Mouse (Mus musculus): ENCODE data around the gene Mrpl24. TPM values are rescaled to one million over a fixed set of nuclear protein-coding genes. Genes with fewer than 3 reads are reported as not detected.

The Mrpl24 gene
- total RNA-seq, 2 experiments from 2014 or later = 53.6 to 53.7 TPM

GRCm38 (mm10) chr3:87972203-87972664 is 52.9 kb downstream of the Mrpl24 start:
- peak in 1 of 2 experiments; percentile 24 for DNase-seq (ENCODE audit: low spot score in 2 of 2)

GRCm38 (mm10) chr3:87972776-87973175 is 53.5 kb downstream of the Mrpl24 start:
- no peak for DNase-seq (ENCODE audit: low spot score in 2 of 2)

Other genes starting within 250 kb of the Mrpl24 start
- gene Lrrc71, start 170.9 kb upstream of the Mrpl24 start, total RNA-seq (2021) = under 1 TPM in 1 of 2 experiments, not detected in 1; 0.79 TPM
- under 1 TPM; 0.49 to 0.95 TPM for gene Ntrk1, start 124.3 kb upstream of the Mrpl24 start, total RNA-seq (2021)
- under 1 TPM; 0.72 to 0.96 TPM for gene Insrr, start 122.6 kb upstream of the Mrpl24 start, total RNA-seq (2021)
- 1 to 10 TPM; 7.0 to 7.5 TPM for gene Pear1, start 95.2 kb upstream of the Mrpl24 start, total RNA-seq (2021)
- not detected for gene Sh2d2a, start 72.8 kb upstream of the Mrpl24 start, total RNA-seq (2021)
- 10 to 100 TPM; 58.4 to 59.5 TPM for gene Prcc, start 33.9 kb upstream of the Mrpl24 start, total RNA-seq (2021)
- 100 to 1,000 TPM; 154 TPM for gene Hdgf, start 13.2 kb upstream of the Mrpl24 start, total RNA-seq (2021)
- 10 to 100 TPM; 13.4 to 14.0 TPM for gene Isg20l2, start 10.8 kb downstream of the Mrpl24 start, total RNA-seq (2021)
- gene Rrnad1, start 11.2 kb downstream of the Mrpl24 start, total RNA-seq (2021) = 10 to 100 TPM; 19.2 to 21.2 TPM
- 1 to 10 TPM; 7.9 to 8.4 TPM for gene Crabp2, start 29.2 kb downstream of the Mrpl24 start, total RNA-seq (2021)
- gene Nes, start 51.6 kb downstream of the Mrpl24 start, total RNA-seq (2021) = 1 to 10 TPM; 4.6 to 9.5 TPM
- 100 to 1,000 TPM; 221 to 244 TPM for gene Bcan, start 80.7 kb downstream of the Mrpl24 start, total RNA-seq (2021)
- gene Hapln2, start 108.1 kb downstream of the Mrpl24 start, total RNA-seq (2021) = 10 to 100 TPM; 22.6 to 24.1 TPM
- gene Gpatch4, start 123.6 kb downstream of the Mrpl24 start, total RNA-seq (2021) = 10 to 100 TPM; 14.8 to 19.5 TPM
- gene Naxe, start 139.0 kb downstream of the Mrpl24 start, total RNA-seq (2021) = 10 to 100 TPM; 76.2 to 77.0 TPM
- not detected for gene Ttc24, start 158.8 kb downstream of the Mrpl24 start, total RNA-seq (2021)
- under 1 TPM; 0.16 to 0.30 TPM for gene Iqgap3, start 162.5 kb downstream of the Mrpl24 start, total RNA-seq (2021)
- gene Mef2d, start 222.9 kb downstream of the Mrpl24 start, total RNA-seq (2021) = 100 to 1,000 TPM; 210 to 213 TPM

Measured in left cerebral cortex, adult 18-20 months (tissue).